Mouse (Mus musculus): ENCODE results near the gene Crybb1.

DNA sequence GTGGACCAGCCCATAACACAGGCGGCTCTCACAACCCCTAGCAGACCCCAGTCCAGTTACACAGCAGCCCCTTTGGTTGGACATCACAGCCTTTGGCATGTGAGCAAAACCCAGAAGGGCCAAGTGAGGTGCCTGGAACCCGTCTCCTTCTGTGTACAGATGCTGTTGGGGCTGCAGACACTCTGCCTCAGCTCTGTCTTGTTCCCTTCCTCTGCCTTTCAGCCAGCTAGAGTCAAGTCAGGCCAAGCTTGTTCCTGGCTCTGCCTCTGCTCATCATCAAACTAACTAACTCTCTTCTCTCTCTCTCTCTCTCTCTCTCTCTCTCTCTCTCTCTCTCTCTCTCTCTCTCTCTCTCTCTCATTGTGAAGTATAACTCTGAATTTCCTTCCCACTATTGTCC is 19.0 kb upstream of the Crybb1 start:
- TF ChIP-seq GATA1 (IDR thresholded peaks at IDR 0.05; ENCODE audit: borderline replicate concordance, low read length) (no peak), FLI1 (IDR thresholded peaks at IDR 0.05; ENCODE audit: low read length) (no peak)
